Mouse (Mus musculus) spleen, adult 2 months (tissue): ENCODE data around the gene Itfg1. TPM values are rescaled to one million over a fixed set of nuclear protein-coding genes. Genes with fewer than 3 reads are reported as not detected.
"Not testable (repeated sequence)": the region's sequence is repeated elsewhere in the genome, so short reads cannot be mapped to it uniquely, and the experiment has no call there.

ENCODE experiments used
- DNase-seq, 2 experiments: peaks; one replicate each; pipeline versions ENCODE4 v3.0.0 to v3.0.0-alpha.2; 2012 to 2021; ENCODE audit warnings: low spot score in 2 of 2, low read depth in 1 of 2
- H3K27ac ChIP-seq: fragments of 200-500 bp; 2 replicates; pipeline ENCODE4 v1.5.1; 2012; ENCODE audit warnings: low read length, inconsistent platforms; ENCODE audit not compliant: insufficient read depth
- H3K27me3 ChIP-seq: fragments of 200-500 bp; 2 replicates; pipeline ENCODE4 v1.6.1; 2012; ENCODE audit warnings: mild to moderate bottlenecking, moderate library complexity, low read length, inconsistent platforms; ENCODE audit not compliant: control insufficient read depth, insufficient read depth
- H3K36me3 ChIP-seq: fragments of 200-500 bp; 2 replicates; pipeline ENCODE4 v1.6.1; 2012; ENCODE audit warnings: mild to moderate bottlenecking, low read length, inconsistent platforms; ENCODE audit not compliant: control insufficient read depth, insufficient read depth
- H3K4me1 ChIP-seq: fragments of 200-500 bp; 2 replicates; pipeline ENCODE4 v1.6.1; 2011; ENCODE audit warnings: inconsistent platforms; ENCODE audit not compliant: control insufficient read depth, insufficient read depth, insufficient read length
- H3K4me3 ChIP-seq: fragments of 200-500 bp; 2 replicates; pipeline ENCODE4 v1.5.1; 2011; ENCODE audit warnings: mild to moderate bottlenecking, inconsistent platforms; ENCODE audit not compliant: insufficient read depth, insufficient read length; ENCODE audit errors: extremely low read depth
- CTCF ChIP-seq: fragments of 200-500 bp; IDR thresholded peaks from 2 replicates; pipeline ENCODE4 v1.5.1; 2011; ENCODE audit warnings: mild to moderate bottlenecking, inconsistent platforms; ENCODE audit not compliant: insufficient read depth, insufficient read length, insufficient replicate concordance; ENCODE audit errors: extremely low read depth
- POLR2A ChIP-seq: fragments of 200-500 bp; IDR thresholded peaks from 2 replicates; pipeline ENCODE4 v1.6.1; 2011; ENCODE audit warnings: low read depth, low read length, inconsistent platforms
- WGBS: fragments of 180-500 bp; shearing (Covaris S2); methylation state at CpG from one replicate; pipeline ENCODE4 v1.1.7; 2018; 5-methylcytosine and 5-hydroxymethylcytosine counted together
- polyA plus RNA-seq: library from polyadenylated mRNA; depleted of rRNA; stranded (reverse); fragments of >200 nt; gene quantifications from 2 replicates; pipeline ENCODE4 v1.2.3, GENCODE M21; 2012

Itfg1 gene
- polyA plus RNA-seq, 1 experiment = 6.4 TPM

DNA sequence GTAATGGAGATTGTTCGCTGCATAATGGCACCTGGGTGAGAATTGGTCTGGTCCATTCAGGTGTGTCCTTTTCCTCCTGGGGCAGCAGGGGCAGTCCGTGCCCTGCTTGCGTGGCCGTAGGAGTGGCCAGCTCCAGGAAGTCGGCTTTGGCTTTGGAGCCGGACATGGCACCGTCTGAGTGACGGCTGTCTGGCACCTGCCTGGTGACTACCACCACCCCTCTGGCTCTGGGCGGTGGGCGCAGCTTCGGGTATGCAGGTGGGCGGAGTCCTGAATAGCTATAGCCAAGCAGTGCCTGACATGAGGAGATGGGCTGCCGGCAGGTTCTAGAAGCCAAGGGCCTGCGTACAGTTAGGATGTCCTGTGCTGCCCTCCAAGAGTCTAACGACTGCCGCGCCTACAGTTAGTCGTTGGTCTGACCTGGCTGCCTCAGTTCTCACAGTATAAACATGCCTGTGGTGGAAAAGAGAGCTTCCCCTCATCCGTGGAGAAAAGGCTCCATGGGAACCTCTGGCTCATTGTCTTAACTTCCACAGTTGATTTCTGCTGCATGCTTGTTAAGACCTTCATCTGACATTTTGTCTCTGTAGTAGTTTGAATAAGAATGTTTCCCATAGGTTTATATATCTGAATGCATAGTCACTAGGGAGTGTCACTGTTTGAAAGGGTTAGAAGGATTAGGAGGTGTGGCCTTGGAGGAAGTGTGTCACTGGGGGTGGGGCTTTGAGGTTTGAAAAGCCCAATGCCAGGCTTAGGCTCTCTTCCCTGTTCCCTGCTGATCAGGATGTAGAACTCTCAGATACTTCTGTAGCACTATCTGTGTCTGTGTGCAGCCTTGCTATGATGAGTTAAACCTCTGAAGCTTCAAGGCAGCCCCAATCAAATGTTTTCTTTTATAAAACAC lies 13.8 kb upstream of the Itfg1 start:
- no peak overlapping the region for H3K27ac ChIP-seq
- TF ChIP-seq POLR2A (no peak), CTCF (no peak)
- H3K4me1 ChIP-seq = no peaks in the 10 kb centered on the region
- H3K27me3 ChIP-seq = no peaks in the 10 kb centered on the region
- H3K4me3 ChIP-seq = no peak overlapping the region
- no peak for DNase-seq
- 96% methylated on average over 19 of the region's 19 CpGs for WGBS
- no peaks in the 10 kb centered on the region; the same call in 1 of the 2 replicates for H3K36me3 ChIP-seq

DNA sequence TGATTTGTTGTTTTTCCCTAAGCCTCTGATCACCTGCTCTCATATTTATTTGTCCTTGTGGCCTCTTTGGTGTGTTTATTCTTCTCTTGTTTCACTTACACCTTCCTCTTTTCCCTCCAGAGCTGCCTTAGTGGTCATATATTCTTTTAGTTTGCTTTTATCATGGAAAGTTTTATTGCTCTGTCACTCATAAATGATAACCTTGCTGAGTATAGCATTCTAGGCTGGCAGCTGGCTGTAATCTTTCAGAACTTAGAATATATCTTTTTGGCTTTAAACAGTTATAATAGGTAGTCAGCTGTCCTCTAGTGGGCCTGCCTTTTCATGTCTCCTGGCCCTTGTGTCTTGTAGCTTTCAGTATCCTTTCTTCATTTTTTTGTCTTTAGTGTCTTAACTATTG lies 5.2 kb upstream of the Itfg1 start:
- DNase-seq = no peak
- Histone ChIP-seq H3K27ac (no peak overlapping the region), H3K4me1 (0 out of 2 replicates have a peak, but pooled peaks cover 2% of the 10 kb centered on the region), H3K27me3 (no peaks in the 10 kb centered on the region), H3K4me3 (no peak overlapping the region), H3K36me3 (no peaks in the 10 kb centered on the region; the same call in 1 of the 2 replicates)
- no peak for TF ChIP-seq CTCF
- no peak for TF ChIP-seq POLR2A

DNA sequence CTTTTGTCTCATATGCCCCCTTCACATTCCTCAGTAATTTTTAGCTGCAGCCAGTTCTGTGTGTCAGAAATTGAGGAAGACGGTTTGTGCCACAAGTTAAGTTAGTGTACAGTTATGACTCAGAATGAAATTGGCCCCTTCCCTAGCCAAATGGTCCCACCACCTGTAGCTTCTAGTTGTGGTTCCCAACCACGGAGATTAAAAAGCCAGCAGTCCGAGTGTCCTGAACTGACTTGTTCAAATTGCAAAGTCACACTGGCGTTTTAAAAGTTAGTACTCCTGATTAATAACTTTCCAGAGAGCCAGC lies 721 bp upstream of the Itfg1 start:
- no peak overlapping the region for H3K27ac ChIP-seq
- no peaks in the 10 kb centered on the region for H3K27me3 ChIP-seq
- no peak for DNase-seq
- H3K4me3 ChIP-seq = peak overlapping the region; percentile 71
- TF ChIP-seq CTCF (no peak), POLR2A (no peak)
- 0 out of 2 replicates have a peak, but pooled peaks cover 2% of the 10 kb centered on the region for H3K4me1 ChIP-seq
- no peaks in the 10 kb centered on the region; the same call in 1 of the 2 replicates for H3K36me3 ChIP-seq
- WGBS = 3% methylated on average over 4 of the region's 4 CpGs

DNA sequence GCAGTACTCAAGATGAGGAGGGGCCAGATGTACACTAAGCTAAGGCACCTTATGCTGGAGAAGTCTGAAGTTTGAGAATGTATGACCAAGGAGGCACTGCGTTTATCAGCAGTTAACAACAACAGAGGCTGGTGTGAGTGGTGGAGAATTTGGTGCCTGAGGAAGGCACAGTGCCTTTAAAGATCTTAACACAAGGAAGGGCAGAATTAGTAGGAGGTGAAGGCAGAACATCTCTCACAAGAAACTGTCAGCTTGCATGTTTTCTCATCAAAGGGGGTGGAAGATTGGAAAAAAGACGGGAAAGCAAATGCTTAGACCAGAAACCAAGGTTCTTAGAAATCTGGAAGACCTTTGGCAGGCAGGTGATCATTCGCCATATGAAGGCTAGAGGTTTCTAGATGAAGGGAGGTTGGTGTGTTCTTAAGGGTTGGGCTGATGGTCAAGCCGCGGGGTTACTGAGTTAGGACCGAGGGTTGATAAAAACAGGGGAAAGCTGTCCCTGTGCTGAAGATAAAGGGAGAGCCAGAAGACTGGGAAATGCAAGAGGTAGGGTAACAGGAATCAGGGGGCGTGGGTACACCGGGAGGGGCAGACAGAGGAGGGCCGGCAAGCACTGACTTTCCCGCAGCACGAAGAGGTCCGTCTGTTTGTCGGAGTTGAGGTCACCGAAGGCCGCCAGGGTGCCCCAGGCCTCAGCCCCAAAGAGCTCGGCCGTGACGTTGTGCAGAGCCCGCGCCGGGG lies 635 bp downstream of the Itfg1 start:
- Histone ChIP-seq H3K36me3 (peaks cover 4% of the 10 kb centered on the region), H3K27ac (peak overlapping the region; percentile 92), H3K4me1 (0 out of 2 replicates have a peak, but pooled peaks cover 2% of the 10 kb centered on the region), H3K27me3 (no peaks in the 10 kb centered on the region), H3K4me3 (peak overlapping the region; percentile 71)
- WGBS = 2% methylated on average over 21 of the region's 21 CpGs
- no peak for TF ChIP-seq POLR2A
- TF ChIP-seq CTCF = no peak
- DNase-seq = no peak

DNA sequence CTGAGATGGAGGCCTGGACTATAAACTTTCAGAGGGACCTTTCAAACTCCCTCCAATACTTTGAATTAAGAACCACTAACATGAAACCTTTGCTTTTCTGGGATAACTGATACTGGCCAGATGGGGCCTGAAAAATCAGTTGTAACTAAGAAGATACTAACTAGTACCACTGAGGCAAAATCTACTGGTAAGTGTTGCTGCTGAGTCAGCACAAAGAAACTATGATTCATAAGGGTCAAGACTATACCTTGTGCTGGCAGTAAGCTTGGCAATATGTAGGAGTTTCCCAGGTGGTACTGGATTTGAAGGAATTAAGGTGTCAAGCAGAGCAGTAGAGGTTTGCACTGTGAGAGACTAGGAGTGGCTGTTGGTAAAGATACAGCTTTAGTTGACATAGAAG lies 27.1 kb downstream of the Itfg1 start:
- TF ChIP-seq POLR2A (no peak), CTCF (no peak)
- Histone ChIP-seq H3K4me1 (no peaks in the 10 kb centered on the region), H3K36me3 (no peaks in the 10 kb centered on the region; the same call in 1 of the 2 replicates), H3K4me3 (no peak overlapping the region), H3K27ac (no peak overlapping the region), H3K27me3 (no peaks in the 10 kb centered on the region)
- DNase-seq = no peak

DNA sequence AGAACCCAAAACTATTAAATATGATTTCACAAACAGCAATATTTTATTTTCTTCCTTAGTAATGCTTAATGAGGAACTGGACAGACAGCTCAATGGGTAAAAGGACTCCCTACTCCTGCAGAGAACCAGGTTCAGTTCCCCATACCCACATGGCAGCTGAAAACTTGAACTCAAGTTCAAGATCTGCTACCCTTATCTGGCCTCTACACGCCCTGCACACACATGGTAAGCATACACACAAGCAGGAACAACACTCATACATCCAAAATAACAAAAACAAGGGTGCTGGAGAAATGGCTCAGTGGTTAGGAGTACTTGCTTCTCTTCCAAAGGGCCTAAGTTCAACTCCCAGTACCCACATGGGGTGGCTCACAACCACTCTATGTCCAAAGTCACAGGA lies 39.3 kb downstream of the Itfg1 start:
- peaks cover 2% of the 10 kb centered on the region for H3K36me3 ChIP-seq
- WGBS = 74% methylated on average over 1 of the region's 1 CpGs
- no peak for TF ChIP-seq POLR2A
- TF ChIP-seq CTCF = no peak
- H3K27ac ChIP-seq = no peak overlapping the region
- H3K4me3 ChIP-seq = no peak overlapping the region
- no peaks in the 10 kb centered on the region for H3K4me1 ChIP-seq
- DNase-seq = no peak
- no peaks in the 10 kb centered on the region for H3K27me3 ChIP-seq

DNA sequence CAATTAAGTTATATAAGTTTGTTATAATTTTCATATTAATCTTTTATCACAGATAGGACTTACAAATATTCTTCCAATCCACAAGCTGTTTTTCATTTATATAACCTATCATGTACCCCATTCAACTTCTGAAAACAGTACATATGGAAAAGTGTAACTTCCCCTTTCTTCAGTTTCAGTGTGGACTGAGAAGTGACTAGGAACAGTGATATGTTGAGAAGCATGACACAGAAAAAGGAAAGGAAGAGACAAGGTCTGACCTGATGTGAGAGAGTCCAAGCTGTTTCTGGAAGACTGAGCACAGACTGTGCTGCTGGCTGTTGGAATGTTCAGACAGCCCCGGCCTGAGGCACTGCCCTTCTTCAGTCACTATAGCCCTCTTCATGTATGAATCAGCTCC lies 40.6 kb downstream of the Itfg1 start:
- 67% methylated on average over 1 of the region's 1 CpGs for WGBS

DNA sequence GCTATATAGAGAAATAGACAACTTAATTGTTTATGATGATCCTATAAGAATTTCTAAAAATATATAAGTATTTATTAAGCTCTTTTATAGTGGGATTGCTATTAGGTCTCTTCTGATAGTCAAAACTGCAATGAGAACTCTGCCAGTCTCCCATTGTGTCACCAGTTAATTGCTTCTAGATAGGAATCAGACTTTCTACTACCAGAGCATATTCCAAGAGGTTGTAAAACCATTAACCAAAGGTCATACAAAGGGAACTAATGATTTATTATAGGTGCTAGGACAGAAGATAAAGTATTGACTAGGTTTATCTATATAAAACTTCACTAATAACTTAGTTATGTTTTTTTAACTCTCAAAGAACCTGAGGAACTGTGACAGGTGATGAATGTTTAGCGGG lies 44.3 kb downstream of the Itfg1 start:
- not testable (repeated sequence) for H3K36me3 ChIP-seq, H3K27me3 ChIP-seq, H3K27ac ChIP-seq, H3K4me1 ChIP-seq, H3K4me3 ChIP-seq, DNase-seq
- WGBS = 92% methylated on average over 1 of the region's 1 CpGs

More for the DNA sequence above, 40.6 kb downstream of the Itfg1 start:
- DNase-seq = no peak
- Histone ChIP-seq H3K4me1 (no peaks in the 10 kb centered on the region), H3K27me3 (no peaks in the 10 kb centered on the region), H3K4me3 (no peak overlapping the region), H3K27ac (0 out of 2 replicates have a peak overlapping the region, but pooled peaks have one; percentile 3), H3K36me3 (peaks cover 2% of the 10 kb centered on the region; the same call in 1 of the 2 replicates)
- no peak for TF ChIP-seq CTCF
- no peak for TF ChIP-seq POLR2A
